Mouse (Mus musculus): ENCODE results near the gene Nsg1. TPM values are rescaled to one million over a fixed set of nuclear protein-coding genes. Genes with fewer than 3 reads are reported as not detected.

Gene Nsg1
- 3.5 and 4.6 TPM in 2 replicates for polyA plus RNA-seq (2015; fragmentation: Nextera tagmentation; extraction: Ambion mirVana)

DNA sequence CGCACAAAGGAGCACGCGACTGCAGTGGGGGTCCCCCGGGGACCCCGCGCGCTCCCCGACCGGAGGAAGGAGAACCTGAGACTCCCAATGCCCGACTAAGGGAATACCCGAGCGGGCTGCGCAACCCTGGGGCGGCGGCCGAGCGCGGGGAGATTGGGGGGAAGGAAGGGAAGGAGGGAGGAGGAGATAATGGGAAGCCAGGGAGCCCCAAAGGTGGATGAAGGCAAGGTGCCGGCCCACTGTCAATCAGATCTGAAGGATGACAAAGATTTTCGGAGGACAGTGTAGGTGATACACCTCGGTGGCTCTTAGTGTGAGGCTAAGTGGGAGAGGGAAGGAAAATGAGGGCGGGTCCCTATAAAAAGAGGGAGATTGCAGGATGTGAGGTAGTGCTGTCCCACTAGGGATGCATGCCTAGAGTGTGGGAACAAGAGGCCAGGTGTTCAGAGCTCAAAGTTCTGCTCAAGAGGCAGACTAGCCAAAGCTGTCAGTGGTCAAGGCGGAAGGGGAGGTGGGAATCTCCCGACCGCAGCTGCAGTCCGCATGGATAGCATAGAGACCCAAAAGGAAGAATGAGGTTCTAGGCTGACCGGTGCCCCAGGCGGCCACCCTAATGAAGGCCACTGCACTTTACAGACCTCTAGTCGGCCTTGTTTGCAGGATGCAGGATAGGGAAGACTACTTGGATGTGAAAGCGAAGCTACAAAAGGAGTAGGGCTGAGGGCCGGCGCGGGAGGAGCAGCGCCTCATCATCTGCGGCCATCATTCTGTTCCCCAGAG is at the start of gene Nsg1:
Gene Nsg1, minus strand, starts transcription at position 274 of the 780 bp plus-strand sequence.

Other genes starting within 250 kb of the Nsg1 start
- gene Stx18, start 121.2 kb downstream of the Nsg1 start, polyA plus RNA-seq (2015; fragmentation: Nextera tagmentation; extraction: Ambion mirVana): 14.8 and 15.9 TPM in 2 replicates
- 4.5 and 5.3 TPM in 2 replicates for gene Zbtb49, start 60.5 kb upstream of the Nsg1 start, polyA plus RNA-seq (2015; fragmentation: Nextera tagmentation; extraction: Ambion mirVana)
- gene Lyar, start 60.6 kb upstream of the Nsg1 start, polyA plus RNA-seq (2015; fragmentation: Nextera tagmentation; extraction: Ambion mirVana): 90.0 and 92.3 TPM in 2 replicates
- 73.1 and 78.7 TPM in 2 replicates for gene Tmem128, start 100.3 kb upstream of the Nsg1 start, polyA plus RNA-seq (2015; fragmentation: Nextera tagmentation; extraction: Ambion mirVana)
- 0.04 TPM in 1 of 2 replicates, not detected in the other for gene Otop1, start 116.1 kb upstream of the Nsg1 start, polyA plus RNA-seq (2015; fragmentation: Nextera tagmentation; extraction: Ambion mirVana)
- not detected in 2 replicates for gene Drd5, start 159.5 kb upstream of the Nsg1 start, polyA plus RNA-seq (2015; fragmentation: Nextera tagmentation; extraction: Ambion mirVana)

All from spleen, postnatal 0 days (tissue).